Mouse (Mus musculus) gastrocnemius, adult 8-10 months (tissue): Measurements from ENCODE around the gene Sdhc. TPM values are rescaled to one million over a fixed set of nuclear protein-coding genes. Genes with fewer than 3 reads are reported as not detected.
"Not testable (repeated sequence)": the region's sequence is repeated elsewhere in the genome, so short reads cannot be mapped to it uniquely, and the experiment has no call there.

Source experiments
- DNase-seq, 2 experiments: peaks; one replicate each; pipeline ENCODE4 v3.0.0; 2022; ENCODE audit warnings: low spot score in 2 of 2
- total RNA-seq, 4 experiments: library from RNA; stranded (reverse); gene quantifications; 2 replicates each; pipeline ENCODE4 v1.2.4; 2022

The Sdhc gene
- total RNA-seq, 4 experiments from 2014 or later: 597 to 760 (median 703) TPM

DNA sequence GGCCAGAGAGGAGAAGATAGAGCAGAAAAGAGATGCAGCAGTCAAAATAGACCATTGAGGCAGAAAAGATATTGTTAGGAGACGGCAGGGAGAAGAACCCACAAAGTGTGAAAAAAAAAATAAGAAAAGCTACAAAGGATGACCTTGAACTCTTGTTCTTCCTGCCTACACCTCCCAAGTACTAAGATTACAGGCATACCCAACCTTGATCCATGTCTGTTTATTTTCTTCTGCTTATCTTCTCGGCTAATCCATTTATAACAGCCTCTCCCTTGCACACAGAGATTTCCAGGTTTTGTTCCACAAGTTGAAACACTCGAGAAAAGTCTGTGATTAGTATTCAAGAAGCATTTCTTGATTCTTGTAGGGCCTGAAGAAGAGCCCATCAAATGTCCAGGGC is 19.5 kb upstream of the Sdhc start:
- no peak for DNase-seq

DNA sequence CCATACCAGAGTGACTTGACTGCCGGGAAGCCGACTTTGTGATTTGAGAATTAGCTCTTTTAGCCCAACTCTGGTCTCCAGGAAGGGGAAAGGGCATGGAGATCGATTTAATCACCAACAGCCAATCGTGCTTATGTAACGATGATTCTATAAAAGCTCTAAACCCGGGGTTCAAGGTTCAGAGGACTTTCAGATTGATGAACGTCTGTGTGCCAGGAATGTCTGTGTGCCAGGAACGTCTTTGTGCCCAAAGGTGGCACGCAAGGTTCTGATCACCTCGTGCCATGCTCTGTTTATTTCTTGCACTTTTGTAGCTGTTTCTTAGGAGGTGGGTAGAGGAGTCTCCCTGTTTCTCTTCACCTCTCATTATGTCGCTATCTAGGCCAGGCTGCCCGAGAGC is 18.5 kb upstream of the Sdhc start:
- no peak for DNase-seq

DNA sequence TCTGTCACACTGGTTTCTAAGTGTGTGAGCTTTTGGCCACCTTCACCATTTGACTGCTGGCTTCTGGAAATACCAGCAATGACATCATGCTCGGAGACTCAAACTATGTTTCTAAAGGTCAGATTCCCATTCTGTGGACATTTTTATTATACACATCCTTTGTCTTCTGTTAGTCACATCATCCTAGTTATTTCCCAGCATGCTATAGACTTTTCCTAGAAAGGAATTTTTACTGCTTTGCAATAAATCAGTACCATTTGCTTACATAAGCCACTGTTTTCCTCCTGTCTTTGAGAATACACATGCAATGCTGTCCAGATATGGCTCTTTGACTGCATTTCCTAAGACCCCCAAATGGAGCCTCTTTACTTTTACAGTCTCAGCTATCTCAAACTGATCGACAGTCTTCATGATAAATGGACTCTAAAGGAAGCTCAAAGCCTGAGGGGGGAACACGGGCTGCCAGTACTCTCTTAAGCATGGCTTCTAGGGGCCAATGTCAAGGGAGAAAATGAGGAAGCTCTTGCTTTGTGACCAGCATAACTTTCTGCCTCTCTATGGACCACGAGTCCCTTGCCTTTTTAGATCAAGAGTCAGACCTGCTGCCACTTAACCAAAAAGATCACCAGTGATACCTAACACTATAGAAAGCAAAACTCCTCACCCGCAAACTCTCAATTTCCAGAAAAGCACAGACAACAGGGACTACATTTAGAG is 15.4 kb upstream of the Sdhc start:
- DNase-seq: no peak

GRCm38 (mm10) chr1:171164258-171164657 is 13.9 kb upstream of the Sdhc start:
- DNase-seq: no peak

GRCm38 (mm10) chr1:171162526-171162925 is 12.1 kb upstream of the Sdhc start:
- no peak for DNase-seq

DNA sequence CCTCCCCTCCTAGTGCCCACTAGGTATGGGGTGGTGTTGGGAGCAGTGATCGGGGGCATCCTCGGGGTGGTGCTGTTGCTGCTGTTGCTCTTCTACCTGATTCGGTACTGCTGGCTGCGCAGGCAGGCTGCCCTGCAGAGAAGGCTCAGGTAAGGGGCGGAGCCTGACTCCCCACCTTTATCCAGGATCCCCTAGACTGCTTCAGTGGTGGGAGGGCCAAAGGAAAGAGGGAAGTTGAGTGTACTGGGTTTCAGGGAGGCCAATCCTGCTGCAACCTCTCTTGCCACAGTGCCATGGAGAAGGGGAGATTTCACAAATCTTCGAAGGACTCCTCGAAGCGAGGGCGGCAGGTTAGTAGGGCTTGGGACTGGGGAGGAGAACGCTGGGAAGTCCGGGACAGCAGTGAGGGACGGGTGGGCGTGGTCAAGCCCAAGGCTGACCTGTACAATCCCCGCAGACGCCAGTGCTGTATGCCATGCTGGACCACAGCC is 9.1 kb upstream of the Sdhc start:
- DNase-seq: peak in 1 of 2 experiments; percentile 22

- no peak for DNase-seq
Measured at GRCm38 (mm10) chr1:171157965-171158364, 7.6 kb upstream of the Sdhc start.

DNA sequence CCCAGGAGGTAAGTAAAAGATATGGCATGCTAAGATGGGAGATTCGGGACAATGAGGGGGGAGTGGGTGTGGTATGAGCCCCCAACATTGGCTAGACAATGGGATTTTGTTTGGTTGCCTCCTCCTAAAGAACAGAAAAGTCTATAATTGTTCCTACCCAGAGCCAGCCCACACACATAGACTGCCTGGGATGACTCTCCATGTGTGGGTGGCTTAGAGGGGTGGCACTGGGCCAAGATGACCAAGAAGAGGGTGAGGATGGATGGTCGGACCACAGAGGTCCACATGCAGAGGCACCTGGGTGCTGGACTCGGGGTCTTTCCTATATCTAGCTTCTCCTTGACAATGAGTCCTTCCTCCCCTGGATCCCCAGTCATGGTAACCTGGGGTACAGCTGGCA is 6.2 kb upstream of the Sdhc start:
- DNase-seq: no peak

DNA sequence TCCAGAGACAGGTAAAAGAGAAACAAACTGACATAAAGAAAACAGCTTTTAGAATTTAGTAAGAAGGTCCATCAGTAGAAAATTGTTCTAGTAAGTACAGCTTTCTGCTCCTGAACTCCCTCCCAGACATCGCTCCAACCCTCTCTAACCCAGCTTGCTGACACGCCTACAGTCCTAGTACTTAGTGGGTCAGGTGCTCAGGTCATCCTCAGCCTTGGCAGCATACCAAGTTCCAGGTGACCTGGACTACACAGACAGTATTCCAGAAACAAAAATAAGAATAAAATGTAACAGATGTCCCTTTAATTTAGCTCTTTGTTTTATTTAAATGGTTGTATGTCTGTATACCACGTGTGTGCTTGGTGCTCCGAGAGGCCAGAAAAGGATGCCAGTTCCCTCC is 1.6 kb upstream of the Sdhc start:
- no peak for DNase-seq

DNA sequence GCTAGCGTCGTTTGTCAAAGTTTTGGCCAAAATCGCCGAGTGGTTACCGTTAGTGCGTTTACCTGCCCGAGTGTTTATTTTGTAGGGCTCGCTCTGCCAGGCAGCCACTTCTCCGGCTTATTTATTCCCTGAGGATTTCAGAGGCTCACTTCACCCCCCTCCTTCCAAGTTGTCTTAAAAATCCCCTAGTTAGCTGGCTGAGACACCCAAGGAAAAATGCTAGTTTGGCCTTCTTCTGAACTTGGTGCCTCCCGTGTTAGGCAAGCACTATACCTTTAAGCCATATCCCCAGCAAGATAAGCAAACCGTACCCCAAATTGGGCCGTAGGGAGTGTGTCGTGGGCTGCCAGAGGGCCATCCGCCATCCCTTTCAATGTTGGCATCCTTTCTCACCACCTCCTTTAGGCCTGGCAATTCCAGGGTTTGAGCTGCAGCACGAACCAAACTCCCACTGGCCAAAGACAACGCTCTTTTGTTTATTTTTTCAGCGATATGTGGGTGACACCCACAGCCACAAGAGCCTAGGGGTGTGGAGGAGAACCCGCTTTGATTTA is 512 bp upstream of the Sdhc start:
- no peak for DNase-seq

DNA sequence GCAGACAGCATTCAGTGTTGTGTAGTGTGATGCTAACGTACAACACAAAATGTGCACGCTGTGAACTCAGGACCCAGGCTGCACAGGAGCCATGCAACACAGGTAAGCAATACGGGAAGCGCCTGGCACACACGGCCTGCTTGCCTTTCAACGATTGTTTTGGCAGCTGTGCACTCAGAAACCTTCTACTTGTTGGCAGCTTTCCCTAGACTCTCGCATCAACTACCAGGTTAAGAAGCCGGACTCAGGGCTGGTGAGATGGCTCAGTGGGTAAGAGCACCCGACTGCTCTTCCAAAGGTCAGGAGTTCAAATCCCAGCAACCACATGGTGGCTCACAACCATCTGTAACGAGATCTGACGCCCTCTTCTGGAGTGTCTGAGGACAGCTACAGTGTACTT is 7.4 kb downstream of the Sdhc start:
- peak in 1 of 2 experiments; percentile 29 for DNase-seq

GRCm38 (mm10) chr1:171137486-171138155 is 12.8 kb downstream of the Sdhc start:
- DNase-seq: not testable (repeated sequence)

GRCm38 (mm10) chr1:171135600-171135999 is 14.8 kb downstream of the Sdhc start:
- no peak for DNase-seq

GRCm38 (mm10) chr1:171130971-171131370 is 19.4 kb downstream of the Sdhc start:
- DNase-seq: no peak

DNA sequence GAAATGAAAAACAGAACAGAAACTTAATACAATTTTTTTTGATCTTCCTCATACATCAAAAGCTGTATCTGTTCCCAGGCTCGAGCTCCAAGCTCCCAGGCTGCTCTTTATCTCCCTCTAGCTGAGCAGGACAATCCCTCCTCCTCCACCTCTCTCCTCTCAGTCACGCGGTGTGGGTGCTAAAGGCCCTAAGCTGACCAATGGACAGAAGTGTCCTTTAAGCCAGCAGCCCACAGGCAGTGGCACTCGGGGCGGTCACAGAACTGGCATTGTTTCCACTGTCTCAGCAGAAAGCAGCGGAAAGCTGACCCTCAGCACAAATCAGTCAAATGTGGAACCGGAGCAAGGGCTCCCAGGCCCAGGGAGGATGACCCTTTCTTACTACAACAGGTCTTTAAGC is 21.2 kb downstream of the Sdhc start:
- DNase-seq: peak; percentile 41 to 62

DNA sequence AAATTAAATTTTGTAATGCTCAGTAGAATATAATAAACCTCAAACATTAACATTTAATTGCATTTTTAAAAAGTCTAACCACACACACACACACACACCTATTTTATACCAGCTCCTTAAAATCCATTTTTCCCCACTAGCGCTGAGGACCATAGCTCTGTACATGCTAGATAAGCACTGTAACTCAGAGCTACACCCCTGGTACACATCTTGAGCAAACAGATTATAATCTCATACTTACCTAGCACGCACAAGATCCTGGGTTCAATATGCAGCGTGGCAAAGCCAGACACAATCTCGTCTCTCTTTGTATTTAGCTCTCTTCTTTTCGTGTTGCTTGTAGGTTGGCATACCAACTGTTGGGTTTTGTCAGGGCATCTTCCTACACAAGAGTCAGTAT is 26.0 kb downstream of the Sdhc start:
- DNase-seq: no peak

DNA sequence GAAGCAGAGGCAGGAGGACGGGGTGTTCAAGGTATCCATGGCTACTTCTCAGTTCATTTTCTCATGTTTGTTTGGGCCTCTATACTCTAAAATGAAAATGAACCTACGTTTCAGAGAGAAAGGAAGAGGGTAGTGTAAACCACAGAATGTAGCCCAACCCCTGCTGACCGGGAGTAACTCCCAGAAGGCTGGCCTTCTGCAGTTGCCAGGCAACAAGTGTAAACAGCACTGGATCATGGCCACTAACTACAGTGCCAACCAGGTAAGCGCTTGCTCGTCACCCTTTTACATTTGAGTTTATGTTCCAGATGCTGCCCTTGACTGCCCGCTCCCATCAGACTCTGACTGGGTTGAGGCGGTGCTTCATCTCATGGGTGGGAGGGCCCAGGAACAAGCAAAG is 27.5 kb downstream of the Sdhc start:
- no peak for DNase-seq

GRCm38 (mm10) chr1:171121839-171122238 is 28.6 kb downstream of the Sdhc start:
- DNase-seq: no peak

DNA sequence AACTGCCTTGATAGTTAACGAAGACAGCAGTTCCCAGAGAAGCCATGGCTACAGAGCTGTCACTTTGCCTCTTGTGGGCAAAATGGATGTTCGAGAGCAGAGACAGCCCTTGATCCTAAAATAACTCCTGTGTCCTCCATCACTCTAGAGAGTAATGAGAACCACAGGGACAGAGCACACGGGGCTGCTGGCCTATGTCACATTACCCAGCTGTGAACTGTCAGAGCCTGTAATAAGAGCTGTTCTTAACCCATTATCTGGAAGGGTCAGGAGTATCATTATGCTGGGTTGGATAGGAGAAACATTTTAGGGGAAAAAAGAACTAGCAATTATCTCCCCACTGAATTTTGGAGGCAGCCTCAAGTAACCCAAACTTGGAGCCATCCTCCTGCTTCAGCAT is 29.5 kb downstream of the Sdhc start:
- DNase-seq: no peak

- DNase-seq: no peak
Measured at GRCm38 (mm10) chr1:171119405-171119804, 31.0 kb downstream of the Sdhc start.

GRCm38 (mm10) chr1:171118996-171119395 is 31.4 kb downstream of the Sdhc start:
- DNase-seq: no peak

- peak; percentile 16 to 39 for DNase-seq
Measured at GRCm38 (mm10) chr1:171118269-171118684, 32.1 kb downstream of the Sdhc start.

DNA sequence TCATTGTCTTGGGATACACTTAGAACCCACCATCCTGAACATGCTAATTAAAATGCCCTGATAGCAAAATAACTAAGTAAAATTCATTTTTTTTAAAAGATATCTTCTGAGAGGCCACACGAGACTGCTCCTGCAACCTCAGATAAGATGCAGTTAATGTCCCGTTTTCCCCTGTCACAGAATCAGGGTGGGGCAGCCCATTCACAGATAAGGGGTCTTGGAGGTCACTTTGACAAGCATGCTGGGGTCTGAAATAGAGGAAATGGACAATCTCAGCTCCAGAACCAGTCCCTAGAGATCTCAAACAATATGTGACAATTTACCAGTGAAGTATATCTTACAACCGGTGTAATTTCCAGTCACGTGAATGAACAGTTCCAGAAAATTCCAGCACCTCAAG is 34.1 kb downstream of the Sdhc start:
- DNase-seq: no peak
